Mouse (Mus musculus): ENCODE data around the gene Supt7l.

The Supt7l gene

GRCm38 (mm10) chr5:31489116-31489769 is 38.4 kb downstream of the Supt7l start:
- DNase-seq: no peak

DNA sequence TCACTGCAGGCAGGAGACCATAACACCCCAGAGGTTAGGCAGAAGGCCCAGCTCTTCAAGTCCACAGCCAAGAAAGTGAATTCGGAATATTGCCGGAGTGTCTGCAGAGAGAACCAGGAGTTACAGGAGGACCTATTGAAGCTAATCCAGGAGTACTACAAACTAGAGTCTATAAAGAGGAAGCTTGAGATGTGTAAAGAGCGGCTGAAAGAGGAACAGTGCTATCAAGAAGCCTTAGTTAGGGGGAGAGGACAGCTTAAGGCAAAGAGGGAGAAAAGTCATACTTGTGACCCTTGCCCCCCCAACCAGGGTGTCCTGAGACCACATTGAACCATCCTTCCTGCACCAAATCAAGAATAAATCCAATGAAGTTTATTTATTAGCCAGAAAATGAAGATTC is 39.7 kb downstream of the Supt7l start:
- no peak for DNase-seq

DNA sequence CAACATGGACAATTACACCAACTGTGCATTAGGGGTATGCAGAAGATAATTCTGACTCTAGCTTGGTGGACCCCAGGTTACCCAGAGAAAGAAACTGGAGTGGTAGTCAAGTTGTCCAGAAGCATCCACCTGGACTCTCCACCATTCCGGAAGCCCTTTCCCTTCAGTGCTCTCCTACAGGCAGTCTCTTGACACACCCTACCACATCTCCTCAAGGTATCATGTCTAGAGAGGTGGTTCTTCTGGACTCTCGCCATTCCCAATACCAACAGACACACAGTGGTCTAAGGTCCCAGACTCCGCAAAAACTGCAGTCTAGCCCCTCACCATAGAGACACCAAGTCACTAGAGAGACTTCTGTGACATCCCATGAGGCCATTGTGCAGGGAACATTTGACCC is 42.2 kb downstream of the Supt7l start, which contains the start of gene 4930548H24Rik:
TSS of gene 4930548H24Rik (plus strand) at position 301 of the 400 bp plus-strand sequence.
- DNase-seq: no peak

DNA sequence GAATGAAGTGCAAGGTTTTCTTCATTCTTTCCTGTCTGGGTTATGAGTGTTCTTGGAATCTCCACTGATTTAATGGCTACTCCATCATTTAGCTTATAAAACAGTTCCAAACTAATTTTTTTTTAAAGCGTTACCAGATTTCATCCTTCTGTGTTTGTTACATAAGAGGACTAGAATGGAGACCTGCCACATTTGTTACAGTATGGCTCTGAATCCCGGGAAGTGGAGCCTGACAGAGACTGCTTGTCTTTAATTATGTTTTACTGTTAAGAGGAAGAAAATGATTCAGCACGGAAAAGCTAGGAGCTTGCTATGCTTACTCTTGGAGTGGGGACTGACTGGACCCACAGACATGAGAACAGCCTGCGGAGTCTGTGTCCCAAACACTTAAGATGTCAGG is 47.1 kb downstream of the Supt7l start:
- no peak for DNase-seq

DNA sequence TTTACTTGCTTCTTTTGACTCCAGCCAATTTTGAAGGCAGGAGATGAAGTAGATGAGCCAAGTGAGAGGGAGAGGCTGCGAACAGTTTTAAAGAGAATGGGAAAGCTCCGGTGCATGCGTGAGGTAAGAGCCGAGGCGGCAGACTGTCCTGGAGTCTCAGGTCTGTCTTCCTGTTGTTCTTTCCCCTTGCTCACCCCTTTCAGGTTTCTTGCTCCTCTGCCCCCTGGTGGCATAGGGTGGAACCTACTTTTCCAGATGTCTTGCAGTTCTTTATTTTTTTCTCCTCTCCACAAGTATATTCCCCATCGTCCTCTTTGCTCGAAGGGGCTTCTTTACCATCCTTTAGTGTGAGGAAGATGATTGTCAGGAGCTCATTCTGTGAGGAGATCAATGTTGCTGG is 57.3 kb downstream of the Supt7l start:
- DNase-seq: peak; percentile 47

- DNase-seq: no peak
Observed at GRCm38 (mm10) chr5:31469711-31470110, 57.9 kb downstream of the Supt7l start.

DNA sequence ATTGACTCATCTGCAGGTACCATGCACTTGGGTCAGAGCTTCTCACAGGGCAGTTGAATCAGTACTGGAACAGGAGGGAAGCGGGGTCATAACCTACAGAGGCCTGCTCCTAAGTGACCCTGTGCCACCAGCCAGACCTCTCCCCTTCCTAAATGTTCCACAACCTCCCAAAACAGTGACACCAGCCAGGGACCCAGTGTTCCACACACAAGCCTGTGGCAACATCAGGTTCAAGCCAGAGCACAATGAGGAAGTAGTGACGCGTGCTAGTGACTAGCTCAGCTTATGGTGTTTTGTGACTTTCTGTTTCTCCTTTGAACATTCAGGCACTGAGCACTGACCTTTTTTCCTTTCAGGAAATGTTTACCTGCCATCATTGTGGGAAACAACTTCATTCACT is 59.8 kb downstream of the Supt7l start:
- DNase-seq: no peak

All from kidney, adult 18-20 months (tissue).